21 mouse cellular contexts compared by ENCODE assay signal in genomic region chr13:104759381-104759780, GRCm38 (mm10). TPM values are rescaled to one million over a fixed set of nuclear protein-coding genes. Genes with fewer than 3 reads are reported as not detected.
DNase-seq lines count a peak whose midpoint lies in the region; ATAC-seq and TF ChIP-seq lines count a peak whose summit lies in the region.
"Had no signal": no experiment of that assay in that cellular context is flagged by ENCODE, and none has a peak within 500 bp of the region (broad histone marks: within the 10 kb centered on the region; RNA-seq: fewer than 3 reads in every experiment).

No protein-coding gene starts in this region.

- TF ChIP-seq EP300 in lung, postnatal 0 days (IDR thresholded peaks at IDR 0.05) = no peak

- no peak for ATAC-seq in lung, postnatal 0 days
- ATAC-seq: forebrain, postnatal 0 days; hindbrain, embryonic 16.5 days; inflammation-experienced regulatory T-cells, adult 6 months; intestine, postnatal 0 days had no signal

- TF ChIP-seq CTCF in lung, postnatal 0 days (IDR thresholded peaks at IDR 0.05) = no peak

- no peaks in the 10 kb centered on the region for H3K4me1 ChIP-seq in lung, postnatal 0 days (ENCODE audit: insufficient read depth, low read depth, low read length)
- H3K4me1 ChIP-seq: embryonic facial prominence, embryonic 12.5 days; hindbrain, embryonic 12.5 days had no signal

- no peak overlapping the region for H3K4me3 ChIP-seq in lung, postnatal 0 days (ENCODE audit: low read depth, low read length)
- H3K4me3 ChIP-seq: embryonic facial prominence, embryonic 12.5 days; gastrocnemius, adult 2 months; heart, embryonic 13.5 days; hindbrain, embryonic 12.5 days had no signal

- H3K36me3 ChIP-seq in lung, postnatal 0 days (ENCODE audit: insufficient read depth, low read length) = no peaks in the 10 kb centered on the region
- H3K36me3 ChIP-seq: embryonic facial prominence, embryonic 12.5 days; heart, embryonic 13.5 days; hindbrain, embryonic 12.5 days had no signal

- H3K4me2 ChIP-seq in lung, postnatal 0 days (replicated peaks; ENCODE audit: low read depth, low read length) = no peak overlapping the region
- H3K4me2 ChIP-seq: embryonic facial prominence, embryonic 12.5 days; heart, embryonic 13.5 days; hindbrain, embryonic 12.5 days had no signal

- no peaks in the 10 kb centered on the region for H3K9me3 ChIP-seq in lung, postnatal 0 days (ENCODE audit: low read length)
- H3K9me3 ChIP-seq: embryonic facial prominence, embryonic 12.5 days; heart, embryonic 13.5 days; hindbrain, embryonic 12.5 days had no signal

- peak; percentile 66 for DNase-seq in cerebellum, adult 11 months
- peak; percentile 62 to 79 for DNase-seq in cerebellum, adult 18-20 months
- peak; percentile 88 for DNase-seq in cerebellum, adult 9-11 months
- peak; percentile 55 to 67 for DNase-seq in cerebellum, postnatal 36 days
- DNase-seq in gastrocnemius, postnatal 36 days = no peak
- no peak for DNase-seq in lung, postnatal 0 days (ENCODE audit: low spot score)
- DNase-seq in kidney, adult 9 months = no peak
- DNase-seq: adrenal gland, adult 8-10 months; adrenal gland, postnatal 36 days; forebrain, postnatal 0 days; gastrocnemius, adult 2 months; gastrocnemius, postnatal 25 days; heart, adult 11 months; heart, postnatal 36 days; kidney, adult 8-10 months had no signal

- H3K9ac ChIP-seq in lung, postnatal 0 days (replicated peaks; ENCODE audit: low read depth) = no peak overlapping the region
- H3K9ac ChIP-seq: embryonic facial prominence, embryonic 12.5 days; forebrain, postnatal 0 days; heart, embryonic 13.5 days; hindbrain, embryonic 12.5 days had no signal

- intact Hi-C loops in gastrocnemius, postnatal 36 days (cut with DNase I) = no loop called here

- H3K27me3 ChIP-seq in lung, postnatal 0 days (replicated peaks; ENCODE audit: insufficient read depth, low read length) = no peaks in the 10 kb centered on the region
- H3K27me3 ChIP-seq: embryonic facial prominence, embryonic 12.5 days; heart, embryonic 13.5 days; hindbrain, embryonic 12.5 days had no signal

- WGBS in lung, postnatal 0 days = 92% methylated on average over 1 of the region's 1 CpGs

- H3K27ac ChIP-seq in lung, postnatal 0 days (ENCODE audit: low read length) = no peak overlapping the region
- H3K27ac ChIP-seq: embryonic facial prominence, embryonic 12.5 days; gastrocnemius, adult 2 months; heart, embryonic 13.5 days; hindbrain, embryonic 12.5 days had no signal

RNA-seq across cellular contexts. Expression of gene Srek1ip1, which starts 32.9 kb away (rescaled TPM):
- 10 to 100 TPM in 1 of 2 experiments, 1 to 10 TPM in 1; 9.7 to 10.5 TPM for total RNA-seq in gastrocnemius, postnatal 36 days (2021)
- polyA plus RNA-seq in lung, postnatal 0 days (2015; fragmentation: Nextera tagmentation; extraction: Ambion mirVana) = 14.8 and 14.9 TPM in 2 replicates

RNA-seq across cellular contexts. Expression of gene Cwc27, which starts 57.6 kb away (rescaled TPM):
- total RNA-seq in gastrocnemius, postnatal 36 days (2021) = 10 to 100 TPM; 10.4 to 11.6 TPM
- 12.9 and 15.0 TPM in 2 replicates for polyA plus RNA-seq in lung, postnatal 0 days (2015; fragmentation: Nextera tagmentation; extraction: Ambion mirVana)

Comparison
In these comparisons a context has a peak if more than half of its experiments do, and no peak if none do; other contexts are left out.
1. DNase-seq: peak in cerebellum, adult 11 months (single experiment), cerebellum, adult 18-20 months (2 of 2), cerebellum, adult 9-11 months (single experiment) and cerebellum, postnatal 36 days (2 of 2); none in gastrocnemius, postnatal 36 days (0 of 2), lung, postnatal 0 days (single experiment) and kidney, adult 9 months (single experiment).